Mouse (Mus musculus) spleen, adult 2 months (tissue): ENCODE data around the gene Prph2.

Experiments used
- CTCF ChIP-seq: fragments of 200-500 bp; IDR thresholded peaks from 2 replicates; pipeline ENCODE4 v1.5.1; 2011; ENCODE audit warnings: mild to moderate bottlenecking, inconsistent platforms; ENCODE audit not compliant: insufficient read depth, insufficient read length, insufficient replicate concordance; ENCODE audit errors: extremely low read depth
- POLR2A ChIP-seq: fragments of 200-500 bp; IDR thresholded peaks from 2 replicates; pipeline ENCODE4 v1.6.1; 2011; ENCODE audit warnings: low read depth, low read length, inconsistent platforms

- no peak for TF ChIP-seq POLR2A
- no peak for TF ChIP-seq CTCF
These were observed 30.2 kb downstream of the Prph2 start for GRCm38 (mm10) chr17:46940461-46940860.
